Comparison of ENCODE assay signal across 29 mouse cellular contexts in genomic region chr9:16496331-16496730, GRCm38 (mm10).
"Had no signal": no experiment of that assay in that cellular context is flagged by ENCODE, and none has a peak within 500 bp of the region (broad histone marks: within the 10 kb centered on the region; RNA-seq: fewer than 3 reads in every experiment).

No protein-coding gene starts in this region.

- DNase-seq: cerebellum, adult 2 months; cerebellum, adult 8-10 months; cerebellum, adult 9-10 months; cerebellum, adult 9-11 months; cerebellum, postnatal 10 days; cerebellum, postnatal 14 days; cerebellum, postnatal 25 days; cerebellum, postnatal 36 days; embryo, embryonic 11 days; forebrain, postnatal 0 days; gastrocnemius, adult 2 months; gastrocnemius, postnatal 10 days; gastrocnemius, postnatal 14 days; gastrocnemius, postnatal 25 days; gastrocnemius, postnatal 36 days; heart, adult 11 months; heart, adult 18-20 months; heart, adult 2 months had no signal

- H3K36me3 ChIP-seq: embryonic facial prominence, embryonic 10.5 days; embryonic facial prominence, embryonic 12.5 days; embryonic facial prominence, embryonic 13.5 days; embryonic facial prominence, embryonic 15.5 days; forebrain, embryonic 10.5 days; forebrain, embryonic 12.5 days; forebrain, embryonic 15.5 days had no signal

- H3K4me2 ChIP-seq: embryonic facial prominence, embryonic 12.5 days; embryonic facial prominence, embryonic 13.5 days; embryonic facial prominence, embryonic 15.5 days; forebrain, embryonic 12.5 days; forebrain, embryonic 13.5 days; forebrain, embryonic 15.5 days had no signal

- H3K4me1 ChIP-seq: embryonic facial prominence, embryonic 12.5 days had no signal

- H3K27ac ChIP-seq: embryonic facial prominence, embryonic 10.5 days; embryonic facial prominence, embryonic 12.5 days; embryonic facial prominence, embryonic 13.5 days; embryonic facial prominence, embryonic 15.5 days; forebrain, embryonic 10.5 days; forebrain, embryonic 12.5 days; forebrain, embryonic 13.5 days; forebrain, embryonic 15.5 days; gastrocnemius, adult 2 months; heart, adult 2 months had no signal

- H3K27me3 ChIP-seq: embryonic facial prominence, embryonic 12.5 days; forebrain, embryonic 12.5 days; forebrain, embryonic 13.5 days; forebrain, embryonic 15.5 days had no signal

- H3K4me3 ChIP-seq: embryonic facial prominence, embryonic 10.5 days; embryonic facial prominence, embryonic 12.5 days; embryonic facial prominence, embryonic 13.5 days; embryonic facial prominence, embryonic 15.5 days; erythroblast, embryonic 14.5 days; forebrain, embryonic 10.5 days; forebrain, embryonic 12.5 days; forebrain, embryonic 13.5 days; forebrain, embryonic 15.5 days; gastrocnemius, adult 2 months; heart, adult 2 months had no signal

- H3K9ac ChIP-seq: embryonic facial prominence, embryonic 12.5 days; embryonic facial prominence, embryonic 13.5 days; embryonic facial prominence, embryonic 15.5 days; forebrain, embryonic 12.5 days; forebrain, embryonic 13.5 days; forebrain, embryonic 15.5 days; forebrain, postnatal 0 days had no signal

- ATAC-seq: forebrain, embryonic 13.5 days; forebrain, embryonic 14.5 days; forebrain, embryonic 15.5 days; forebrain, embryonic 16.5 days; forebrain, postnatal 0 days had no signal

- H3K9me3 ChIP-seq: embryonic facial prominence, embryonic 10.5 days; embryonic facial prominence, embryonic 12.5 days; embryonic facial prominence, embryonic 13.5 days; embryonic facial prominence, embryonic 15.5 days; forebrain, embryonic 10.5 days; forebrain, embryonic 12.5 days; forebrain, embryonic 13.5 days; forebrain, embryonic 15.5 days had no signal
